Mouse (Mus musculus) intestine, embryonic 16.5 days (tissue): ENCODE results near the gene Mrps34. TPM values are rescaled to one million over a fixed set of nuclear protein-coding genes. Genes with fewer than 3 reads are reported as not detected.

Experiments
- ATAC-seq: fragments of 200-750 bp; cut with Nextera tagmentation; 2 replicates; pipeline ENCODE4 v1.8.0; 2017; ENCODE audit warnings: moderate TSS enrichment, moderate library complexity
- H3K27ac ChIP-seq: fragments of 300-500 bp; sonication (generic); 2 replicates; pipeline ENCODE4 v1.5.1; 2014; ENCODE audit warnings: mild to moderate bottlenecking, low read length
- H3K27me3 ChIP-seq: fragments of 300-500 bp; sonication (generic); replicated peaks from 2 replicates; pipeline ENCODE4 v1.6.1; 2014; ENCODE audit warnings: low read length, control low read depth, mixed read lengths; ENCODE audit not compliant: control insufficient read depth, insufficient read depth
- H3K36me3 ChIP-seq: fragments of 300-500 bp; sonication (generic); 2 replicates; pipeline ENCODE4 v1.6.1; 2014; ENCODE audit warnings: low read length, control low read depth; ENCODE audit not compliant: control insufficient read depth, insufficient read depth
- H3K4me1 ChIP-seq: fragments of 300-500 bp; sonication (generic); 2 replicates; pipeline ENCODE4 v1.6.1; 2014; ENCODE audit warnings: low read length, control low read depth, mixed read lengths; ENCODE audit not compliant: control insufficient read depth, insufficient read depth
- H3K4me2 ChIP-seq: fragments of 300-500 bp; sonication (generic); 2 replicates; pipeline ENCODE4 v1.6.1; 2014; ENCODE audit warnings: low read depth, low read length, control low read depth
- H3K4me3 ChIP-seq: fragments of 300-500 bp; sonication (generic); 2 replicates; pipeline ENCODE4 v1.5.1; 2014; ENCODE audit warnings: mild to moderate bottlenecking, low read length
- H3K9ac ChIP-seq: fragments of 300-500 bp; sonication (generic); 2 replicates; pipeline ENCODE4 v1.6.1; 2014; ENCODE audit warnings: low read depth, low read length
- H3K9me3 ChIP-seq: fragments of 300-500 bp; sonication (generic); 2 replicates; pipeline ENCODE4 v1.6.1; 2016; ENCODE audit warnings: low read length, control low read depth; ENCODE audit not compliant: control insufficient read depth
- WGBS: fragments of 180-500 bp; shearing (Covaris S2); extraction: QIAGEN DNeasy Blood & Tissue Kit; methylation state at CpG from one replicate; pipeline ENCODE4 v1.1.7; 2014; 5-methylcytosine and 5-hydroxymethylcytosine counted together
- polyA plus RNA-seq: library from polyadenylated mRNA; unstranded; fragments of >200 nt; fragmentation: Nextera tagmentation; extraction: Ambion mirVana; gene quantifications from 2 replicates; pipeline ENCODE4 v1.2.1, GENCODE M21; 2015

Gene Mrps34
- polyA plus RNA-seq, result 121 and 129 TPM in 2 replicates

DNA sequence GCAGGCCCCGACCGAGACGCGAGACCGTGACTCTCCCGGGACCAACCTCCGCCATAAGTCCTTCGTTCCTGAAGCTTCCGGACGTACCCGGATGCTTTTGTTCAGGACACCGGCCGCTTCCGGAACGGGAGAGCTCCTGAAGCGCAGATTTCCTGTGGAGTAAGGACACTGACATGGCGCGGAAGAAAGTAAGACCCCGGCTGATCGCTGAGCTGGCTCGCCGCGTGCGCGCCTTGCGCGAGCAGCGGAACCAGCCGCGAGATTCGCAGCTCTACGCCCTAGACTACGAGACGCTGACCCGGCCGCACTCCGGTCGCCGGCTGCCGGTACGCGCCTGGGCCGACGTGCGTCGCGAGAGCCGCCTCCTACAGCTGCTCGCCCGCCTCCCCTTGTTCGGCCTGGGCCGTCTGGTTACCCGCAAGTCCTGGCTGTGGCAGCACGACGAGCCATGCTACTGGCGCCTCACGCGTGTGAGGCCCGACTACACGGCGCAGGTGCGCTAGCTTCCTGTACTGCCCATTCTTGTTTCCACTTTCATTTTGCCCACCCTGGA lies at the start of gene Mrps34, which contains the start of gene Eme2:
Gene Mrps34, plus strand, starts transcription at position 122 of the 553 bp plus-strand sequence.
Gene Eme2, minus strand, starts transcription at position 93 of the 553 bp plus-strand sequence.
- Histone ChIP-seq H3K36me3 (peaks cover 39% of the 10 kb centered on the region), H3K4me3 (peak within 1 kb of the TSS; percentile 92), H3K9me3 (no peaks in the 10 kb centered on the region), H3K27me3 (no peaks in the 10 kb centered on the region), H3K9ac (peak within 1 kb of the TSS; percentile 95), H3K4me2 (peak within 1 kb of the TSS; percentile 96), H3K4me1 (peaks cover 24% of the 10 kb centered on the region), H3K27ac (peak within 1 kb of the TSS; percentile 94)
- WGBS, result under 1% methylated on average over 62 of the region's 62 CpGs
- ATAC-seq, result peak; percentile 69

DNA sequence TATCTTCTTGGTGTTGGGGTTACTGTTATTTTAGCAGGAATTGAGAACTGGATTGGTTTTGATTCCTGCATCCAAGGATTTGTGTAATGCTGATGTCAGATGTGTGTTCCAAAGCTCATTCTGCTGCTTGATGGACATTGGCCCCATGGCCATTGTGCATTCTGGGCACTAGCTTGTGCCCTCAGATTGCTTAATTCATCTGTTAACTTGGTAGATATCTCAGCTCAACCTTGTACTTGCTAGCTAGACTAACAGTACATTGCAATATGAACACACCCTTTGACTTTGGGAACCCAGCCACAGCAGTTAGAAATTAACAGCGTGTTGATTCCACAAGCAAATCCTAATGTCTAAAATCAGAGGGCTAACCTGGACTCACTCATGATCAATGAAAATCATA lies 47.5 kb upstream of the Mrps34 start:
- 78% methylated on average over 1 of the region's 1 CpGs for WGBS
- Histone ChIP-seq H3K36me3 (no peaks in the 10 kb centered on the region), H3K4me3 (no peak overlapping the region), H3K9ac (no peak overlapping the region), H3K9me3 (no peaks in the 10 kb centered on the region), H3K4me1 (peaks cover 14% of the 10 kb centered on the region), H3K27me3 (no peaks in the 10 kb centered on the region; the same call in 1 of the 2 replicates), H3K4me2 (no peak overlapping the region), H3K27ac (no peak overlapping the region)
- no peak for ATAC-seq

DNA sequence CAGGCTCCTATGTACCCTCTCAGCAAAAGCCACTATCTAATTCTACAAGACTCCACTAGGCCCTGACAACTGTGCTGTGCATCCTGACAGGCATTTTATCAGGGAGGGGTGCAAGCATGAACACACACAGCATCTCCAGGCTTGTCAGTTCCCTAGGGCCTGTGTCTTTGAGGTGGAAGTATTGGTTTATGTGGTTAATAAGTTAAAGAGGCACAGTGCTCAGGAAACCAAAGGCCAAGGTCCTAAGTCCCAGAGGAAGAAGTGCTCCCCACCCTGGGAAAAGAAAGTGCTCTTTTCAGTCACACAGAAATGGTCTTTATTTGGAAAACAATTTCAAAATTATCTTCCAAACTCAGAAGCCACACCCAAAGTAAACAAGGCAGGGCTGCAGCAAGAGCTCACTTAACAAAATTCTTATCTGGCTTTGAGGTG lies 46.3 kb upstream of the Mrps34 start:
- Histone ChIP-seq H3K4me1 (peaks cover 14% of the 10 kb centered on the region), H3K27me3 (no peaks in the 10 kb centered on the region; the same call in 1 of the 2 replicates), H3K27ac (peak overlapping the region; percentile 72), H3K36me3 (peaks cover 3% of the 10 kb centered on the region; the same call in 1 of the 2 replicates), H3K9me3 (no peaks in the 10 kb centered on the region), H3K4me2 (peak overlapping the region; percentile 56), H3K4me3 (peak overlapping the region; percentile 42), H3K9ac (peak overlapping the region; percentile 39; the same call in 1 of the 2 replicates)
- ATAC-seq, result peak; percentile 7; the same call in 1 of the 2 replicates

DNA sequence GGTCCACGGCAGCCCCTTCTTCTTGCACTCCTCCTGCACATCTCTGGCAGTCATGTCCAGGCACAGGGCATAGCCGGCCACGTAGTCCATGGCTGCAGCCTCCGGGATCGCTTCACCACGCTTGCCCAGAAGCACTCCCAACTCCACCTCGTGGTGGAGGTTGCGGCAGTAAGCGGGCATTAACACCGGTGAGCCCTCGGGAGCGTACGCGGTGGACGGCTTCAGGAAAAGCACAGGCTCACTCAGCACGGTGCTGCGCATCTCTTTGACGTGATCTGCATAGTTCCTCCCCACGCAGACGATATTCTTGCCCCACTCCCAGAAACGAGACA lies 45.2 kb upstream of the Mrps34 start:
- H3K4me1 ChIP-seq, result peaks cover 14% of the 10 kb centered on the region
- H3K27ac ChIP-seq, result peak overlapping the region; percentile 97
- H3K27me3 ChIP-seq, result no peaks in the 10 kb centered on the region; the same call in 1 of the 2 replicates
- no peaks in the 10 kb centered on the region for H3K9me3 ChIP-seq
- peak overlapping the region; percentile 92 for H3K9ac ChIP-seq
- H3K4me2 ChIP-seq, result peak overlapping the region; percentile 72
- peaks cover 3% of the 10 kb centered on the region; the same call in 1 of the 2 replicates for H3K36me3 ChIP-seq
- H3K4me3 ChIP-seq, result peak overlapping the region; percentile 98
- peak; percentile 50; the same call in 1 of the 2 replicates for ATAC-seq
- WGBS, result under 1% methylated on average over 21 of the region's 21 CpGs

DNA sequence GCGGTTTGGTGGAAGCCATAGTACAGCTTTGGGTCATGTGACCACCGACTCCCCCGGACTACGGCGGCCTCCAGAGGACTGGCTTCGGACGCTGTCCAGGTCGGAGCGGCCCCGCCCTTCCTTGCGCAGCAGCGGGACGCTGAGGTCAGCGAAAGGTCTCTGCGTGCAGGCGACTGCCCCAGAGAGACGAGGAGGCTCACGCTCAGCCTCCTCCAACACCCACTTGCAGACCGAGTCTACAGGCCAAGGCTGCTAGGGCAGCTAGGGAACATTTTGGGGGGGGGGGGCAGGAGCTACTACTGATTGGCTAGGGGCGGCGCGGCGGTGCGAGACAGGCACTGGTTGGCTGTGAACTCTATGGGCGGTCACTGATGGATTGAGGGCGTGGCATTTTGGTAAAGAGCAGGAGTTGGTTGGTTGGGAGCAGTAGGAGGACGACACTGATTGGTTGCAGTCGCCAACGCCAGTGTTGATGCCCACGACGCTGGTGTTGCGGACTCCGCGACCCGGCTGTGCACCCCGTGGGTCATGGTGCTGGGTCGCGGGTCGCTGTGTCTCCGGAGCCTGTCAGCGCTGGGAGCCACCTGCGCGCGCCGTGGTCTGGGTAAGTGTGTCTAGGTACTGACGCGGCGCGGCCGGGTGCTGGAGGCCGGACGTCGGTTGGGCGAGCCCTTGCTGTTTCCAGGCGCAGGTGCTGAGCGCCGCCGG lies 44.7 kb upstream of the Mrps34 start, which contains the start of gene Fahd1:
Gene Fahd1, minus strand, starts transcription at position 300 of the 708 bp plus-strand sequence.
- H3K4me2 ChIP-seq, result peak within 1 kb of the TSS; percentile 84
- H3K9me3 ChIP-seq, result no peaks in the 10 kb centered on the region
- WGBS, result under 1% methylated on average over 58 of the region's 58 CpGs
- H3K27ac ChIP-seq, result peak within 1 kb of the TSS; percentile 97
- peak within 1 kb of the TSS; percentile 92 for H3K9ac ChIP-seq
- H3K36me3 ChIP-seq, result peaks cover 3% of the 10 kb centered on the region; the same call in 1 of the 2 replicates
- no peaks in the 10 kb centered on the region; the same call in 1 of the 2 replicates for H3K27me3 ChIP-seq
- H3K4me1 ChIP-seq, result peaks cover 14% of the 10 kb centered on the region
- H3K4me3 ChIP-seq, result peak within 1 kb of the TSS; percentile 98
- ATAC-seq, result peak; percentile 98

DNA sequence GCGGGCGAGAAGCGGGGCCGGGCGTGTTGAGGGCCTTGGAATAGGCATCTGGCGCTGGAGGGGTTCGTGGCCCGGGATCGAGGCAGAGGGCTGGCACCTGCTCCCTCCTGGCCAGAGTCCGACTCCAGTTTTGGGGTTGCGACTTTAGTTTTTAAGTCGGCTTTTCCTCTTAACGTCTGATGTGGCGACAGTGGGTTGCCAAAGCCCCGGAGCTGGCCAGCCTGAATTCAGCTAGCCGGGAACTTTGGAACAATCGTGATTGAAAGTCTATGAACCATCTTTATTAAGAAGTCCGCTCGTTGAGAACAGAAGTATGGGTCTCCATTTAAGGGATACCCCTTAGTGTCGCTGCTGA lies 44.2 kb upstream of the Mrps34 start:
- ATAC-seq, result no peak
- Histone ChIP-seq H3K9me3 (no peaks in the 10 kb centered on the region), H3K4me2 (peak overlapping the region; percentile 84), H3K36me3 (peaks cover 3% of the 10 kb centered on the region; the same call in 1 of the 2 replicates), H3K27ac (peak overlapping the region; percentile 68; the same call in 1 of the 2 replicates), H3K4me3 (peak overlapping the region; percentile 98), H3K27me3 (no peaks in the 10 kb centered on the region; the same call in 1 of the 2 replicates), H3K4me1 (peaks cover 14% of the 10 kb centered on the region), H3K9ac (peak overlapping the region; percentile 92)
- under 1% methylated on average over 20 of the region's 20 CpGs for WGBS

DNA sequence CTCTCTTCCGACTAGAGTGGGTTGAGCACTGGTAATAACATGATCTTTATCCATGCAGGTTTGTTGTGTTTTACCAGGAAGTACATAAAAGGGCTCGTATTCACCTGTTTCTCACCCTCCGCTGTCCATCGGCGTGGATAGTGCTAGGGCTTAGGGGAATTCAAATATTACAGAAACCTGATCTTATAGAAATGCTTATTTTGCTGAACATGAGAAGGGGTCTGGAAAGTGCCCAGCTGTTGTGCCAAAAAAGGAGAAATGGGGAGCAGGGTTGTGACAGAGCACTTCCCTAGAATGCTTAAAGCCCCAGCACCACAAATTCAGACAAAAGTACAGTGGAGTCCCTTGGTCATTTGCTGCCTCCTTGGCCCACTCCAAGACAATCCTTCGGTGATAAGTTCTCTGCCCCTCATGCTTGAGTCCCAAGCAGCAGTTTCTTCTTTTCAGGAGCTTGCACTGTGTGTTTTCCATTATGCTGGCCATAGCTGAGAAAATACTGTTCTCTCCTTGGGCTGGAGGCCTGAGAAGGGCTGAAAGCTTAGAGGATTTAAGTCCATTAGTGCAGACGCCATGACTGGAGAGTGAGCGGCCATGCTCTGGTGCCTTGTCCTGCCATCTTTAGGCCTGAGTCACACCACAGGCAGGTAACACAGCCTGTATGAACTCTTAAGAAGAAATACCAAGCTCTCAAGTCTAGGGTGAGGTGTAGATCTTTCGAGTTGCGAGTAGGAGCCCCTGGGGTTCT lies 43.4 kb upstream of the Mrps34 start:
- ATAC-seq, result no peak
- Histone ChIP-seq H3K9ac (peak overlapping the region; percentile 92), H3K36me3 (peaks cover 3% of the 10 kb centered on the region; the same call in 1 of the 2 replicates), H3K27me3 (no peaks in the 10 kb centered on the region; the same call in 1 of the 2 replicates), H3K27ac (no peak overlapping the region), H3K4me1 (peaks cover 14% of the 10 kb centered on the region), H3K4me3 (peak overlapping the region; percentile 98), H3K4me2 (peak overlapping the region; percentile 84), H3K9me3 (no peaks in the 10 kb centered on the region)
- WGBS, result 78% methylated on average over 10 of the region's 10 CpGs

DNA sequence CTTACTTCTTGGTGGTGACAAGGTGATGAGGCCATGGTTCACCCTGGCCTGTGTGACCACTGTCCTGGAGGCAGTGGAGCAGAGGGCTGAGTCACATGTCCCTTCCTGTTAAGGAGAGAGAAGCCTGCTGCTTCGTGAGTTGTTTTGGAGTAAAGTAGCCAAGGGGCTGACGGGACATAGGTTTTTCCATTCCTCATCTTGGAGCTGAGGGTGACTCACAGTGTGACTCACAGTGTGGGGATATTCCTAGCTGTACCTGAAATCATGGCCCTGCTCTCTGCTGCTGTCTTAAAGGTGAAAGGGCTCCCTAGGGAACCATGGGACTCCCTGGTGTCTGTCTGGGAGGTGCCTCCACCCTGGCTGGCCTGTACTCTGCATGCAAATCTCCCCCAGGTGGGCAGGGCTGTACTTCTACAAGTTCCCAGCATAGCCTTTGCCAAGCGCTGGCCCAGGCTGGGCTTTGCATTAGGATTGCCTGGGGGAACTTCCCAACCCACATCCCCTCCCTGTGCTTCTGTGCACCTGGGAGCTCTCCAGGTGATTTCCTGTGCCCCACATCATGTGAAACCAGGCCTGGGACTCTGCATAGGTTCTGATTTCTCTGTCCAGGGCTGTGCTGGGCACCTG lies 39.0 kb upstream of the Mrps34 start:
- peaks cover 3% of the 10 kb centered on the region; the same call in 1 of the 2 replicates for H3K36me3 ChIP-seq
- 81% methylated on average over 3 of the region's 3 CpGs for WGBS
- H3K9ac ChIP-seq, result no peak overlapping the region
- no peak for ATAC-seq
- H3K4me2 ChIP-seq, result no peak overlapping the region
- peaks cover 8% of the 10 kb centered on the region for H3K4me1 ChIP-seq
- H3K9me3 ChIP-seq, result no peaks in the 10 kb centered on the region
- no peak overlapping the region for H3K27ac ChIP-seq
- no peaks in the 10 kb centered on the region; the same call in 1 of the 2 replicates for H3K27me3 ChIP-seq
- H3K4me3 ChIP-seq, result no peak overlapping the region
